Mouse (Mus musculus): ENCODE measurements at regions not wholly inside any gene's neighbourhood (a gene's known extent, or its start where the extent isn't known, plus 50 kb on each side); places are given as distances from the start of the nearest gene placed in this dataset.

DNA sequence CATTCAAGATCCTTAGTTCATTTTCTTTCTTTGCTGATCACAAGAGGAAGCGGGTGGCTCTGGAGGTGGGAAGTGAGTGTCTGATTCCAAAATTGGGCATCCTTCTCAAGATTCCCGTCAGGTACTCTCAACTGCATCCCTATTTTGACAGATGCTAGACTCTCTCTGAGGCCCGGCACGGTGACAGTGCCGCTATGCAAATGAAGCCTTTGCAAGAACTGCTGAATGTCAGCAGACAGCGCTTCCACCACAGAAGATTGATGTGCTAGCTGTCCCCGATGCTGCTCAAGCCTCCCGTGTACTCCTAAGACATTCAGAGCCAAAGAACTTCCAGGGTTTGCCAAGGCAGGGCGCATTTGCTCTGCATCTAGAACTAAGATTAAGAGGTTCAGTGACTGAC lies 50.9 kb upstream of the Cpne4 start:
- ATAC-seq (replicated peaks; ENCODE audit: poor library complexity): no peak

DNA sequence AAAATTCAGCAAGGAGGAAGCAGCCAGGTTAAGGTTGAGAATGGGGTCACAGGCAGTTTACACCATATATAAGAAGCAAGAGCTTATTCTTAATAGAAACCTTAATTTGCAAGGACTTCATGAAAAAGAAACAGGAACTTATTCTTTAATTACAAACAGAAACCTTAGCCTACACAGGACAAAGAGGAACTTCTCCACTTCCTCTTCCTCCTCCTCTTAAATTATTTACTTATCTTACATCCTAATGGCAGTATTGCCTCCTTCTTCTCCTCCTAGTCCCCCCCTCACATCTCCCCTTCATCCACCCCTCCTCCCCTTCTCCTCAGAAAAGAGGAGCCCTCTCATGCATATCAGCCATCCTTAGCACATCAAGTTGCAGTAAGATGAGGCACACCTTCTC lies 56.4 kb upstream of the Cpne4 start:
- ATAC-seq (replicated peaks; ENCODE audit: poor library complexity): peak; percentile 85

DNA sequence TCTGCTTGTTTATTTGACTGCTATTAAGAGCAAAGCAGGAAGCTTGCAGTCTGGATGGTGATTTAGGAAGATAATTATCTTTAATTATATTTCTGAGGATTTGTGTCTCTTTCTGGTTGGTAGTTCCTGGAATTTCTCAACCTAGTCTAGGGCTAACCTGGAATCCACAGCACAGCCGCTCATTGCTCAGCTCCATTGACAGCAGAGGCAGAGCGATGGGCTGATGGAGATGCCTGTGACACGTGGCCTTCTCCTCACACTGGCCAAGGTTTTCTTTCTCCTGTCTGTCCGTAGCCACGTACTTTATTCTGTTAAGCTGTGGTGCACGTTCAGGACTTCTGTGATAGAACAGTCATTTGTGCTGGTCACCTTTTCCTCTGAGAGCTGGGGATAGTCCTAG lies 57.7 kb upstream of the Cpne4 start:
- ATAC-seq (replicated peaks; ENCODE audit: poor library complexity): no peak

DNA sequence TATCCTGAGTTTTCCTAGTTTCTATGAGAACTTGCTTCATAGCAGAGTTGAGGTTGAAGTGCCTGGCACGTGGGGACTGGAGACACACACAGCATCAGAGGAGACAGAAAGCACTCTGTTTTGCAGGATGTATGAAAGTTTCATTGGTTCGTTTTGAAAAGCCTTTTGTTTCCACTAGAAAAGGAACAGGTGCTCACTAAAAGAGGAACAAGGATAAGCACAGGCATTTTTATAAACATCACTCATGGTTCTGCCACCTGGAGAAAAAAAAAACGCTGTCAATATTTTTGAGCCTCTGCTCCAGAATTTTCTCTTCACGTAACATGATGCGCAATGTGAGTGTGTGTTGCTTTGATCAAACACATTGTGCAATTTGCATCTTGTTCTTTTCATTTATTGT lies 64.6 kb upstream of the Cpne4 start:
- ATAC-seq (replicated peaks; ENCODE audit: poor library complexity): no peak

DNA sequence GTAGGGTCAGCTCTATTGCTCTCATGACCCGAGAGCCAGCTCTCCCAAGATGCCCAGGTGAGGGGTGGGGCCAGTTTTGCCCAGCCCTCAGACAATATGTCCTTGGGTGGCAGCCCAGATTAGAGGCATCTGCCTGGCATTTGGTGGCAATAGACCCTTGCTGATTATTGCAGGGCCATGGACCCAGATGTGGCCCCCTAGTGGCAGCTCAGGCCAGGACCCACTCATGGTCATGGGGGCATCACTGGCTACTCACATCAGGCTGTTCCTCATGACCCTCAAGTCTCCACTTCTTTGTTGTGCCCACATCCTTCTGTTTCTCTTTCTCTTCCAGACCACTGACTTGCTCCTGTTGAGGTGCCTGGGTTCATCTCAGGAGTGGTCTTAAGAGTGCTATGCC lies 66.4 kb upstream of the Cpne4 start:
- ATAC-seq (replicated peaks; ENCODE audit: poor library complexity): 0 out of 2 replicates have a peak, but pooled peaks have one; percentile 31

DNA sequence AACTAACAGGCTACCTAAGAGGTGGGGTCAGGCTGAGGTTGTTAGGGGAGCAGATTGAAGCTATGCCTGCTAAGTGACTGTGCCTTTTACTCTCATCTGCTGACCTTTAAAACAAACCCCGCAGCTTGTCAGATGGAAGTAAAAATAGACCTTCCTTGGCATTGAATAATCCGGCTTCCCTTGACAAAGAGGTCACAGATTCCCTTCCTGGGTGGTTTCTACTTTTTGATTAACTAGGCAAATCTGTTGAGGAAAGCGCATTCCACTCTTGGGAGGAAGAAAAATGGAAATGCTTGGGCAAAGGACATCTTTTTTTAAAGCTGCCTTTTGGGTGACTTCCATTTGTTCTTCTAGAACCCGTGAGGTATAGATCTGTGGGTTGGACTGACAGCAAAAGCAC lies 72.3 kb upstream of the Cpne4 start:
- no peak for ATAC-seq (replicated peaks; ENCODE audit: poor library complexity)

DNA sequence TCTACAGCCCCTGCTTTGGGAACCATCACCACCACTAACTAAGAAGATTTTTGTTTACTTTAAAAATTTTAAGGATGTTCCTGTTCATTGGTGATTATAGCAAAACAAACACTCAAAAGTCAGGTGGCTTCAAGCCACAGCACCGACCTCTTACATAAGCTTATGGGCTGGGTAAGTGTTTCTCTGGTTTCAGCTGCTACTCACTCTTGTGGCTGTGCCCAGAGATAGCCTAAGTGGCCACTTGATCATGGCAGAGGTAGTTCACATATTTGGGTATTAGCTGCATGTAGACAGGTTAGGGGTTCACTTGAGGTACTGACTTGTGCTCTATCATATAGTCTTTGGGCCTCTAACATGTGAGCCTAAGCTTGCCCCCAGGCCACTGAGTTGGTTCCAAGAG lies 79.8 kb upstream of the Cpne4 start:
- ATAC-seq (replicated peaks; ENCODE audit: poor library complexity): no peak

DNA sequence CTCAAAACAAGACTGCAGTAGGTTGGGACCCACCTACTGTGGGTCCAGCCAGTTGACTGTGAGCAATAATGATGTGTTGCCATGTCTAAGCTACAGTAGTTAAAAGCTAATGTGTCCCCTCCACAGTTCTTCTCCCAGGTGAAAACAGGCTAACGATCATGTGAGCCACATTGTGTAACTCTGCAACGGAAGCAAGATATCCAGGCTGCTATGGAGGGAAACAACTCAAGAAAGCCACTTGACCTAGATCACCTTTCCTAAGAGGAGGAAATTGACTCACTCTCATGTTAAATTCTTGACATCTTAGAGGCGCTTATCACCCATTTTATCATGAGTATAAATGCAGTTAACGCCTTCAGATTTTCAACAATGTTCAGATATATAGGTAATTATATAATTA lies 83.4 kb upstream of the Cpne4 start:
- no peak for ATAC-seq (replicated peaks; ENCODE audit: poor library complexity)

DNA sequence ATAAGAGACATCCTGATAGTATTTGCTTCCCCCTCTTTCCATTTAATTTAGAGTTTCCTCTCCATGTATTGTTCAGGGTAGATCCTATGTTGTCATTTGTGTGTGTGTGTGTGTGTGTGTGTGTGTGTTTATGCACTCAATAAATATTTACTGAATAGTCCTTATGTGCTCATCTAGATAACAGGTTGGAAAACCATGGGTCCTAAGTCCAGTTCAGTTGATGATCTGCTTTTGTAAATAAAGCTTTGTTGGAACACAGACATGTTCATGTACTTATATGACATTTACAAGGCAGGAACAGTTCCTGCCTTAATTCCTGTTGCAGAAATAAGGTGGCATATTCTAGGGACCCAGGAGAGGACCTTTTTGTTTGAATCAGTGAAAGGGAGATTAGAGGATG lies 87.0 kb upstream of the Cpne4 start:
- no peak for ATAC-seq (replicated peaks; ENCODE audit: poor library complexity)

DNA sequence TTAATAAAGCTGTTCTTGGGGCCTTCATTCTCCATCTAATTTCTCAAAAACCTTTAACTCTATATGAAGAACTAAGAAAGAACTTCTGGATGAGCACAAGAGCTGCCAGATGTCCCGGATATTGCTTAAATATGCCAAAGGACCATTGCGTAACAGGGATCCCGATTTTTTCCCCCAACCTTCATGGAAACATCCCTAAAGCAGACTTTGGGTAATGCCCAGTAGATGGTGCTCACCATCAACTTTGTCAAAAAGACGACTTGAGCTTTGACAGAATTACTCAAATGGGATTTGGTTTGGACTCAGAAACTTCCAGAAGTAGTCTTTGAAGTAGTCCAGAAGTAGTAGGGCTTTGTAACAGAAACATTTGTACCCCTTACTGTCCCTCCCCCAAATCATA lies 89.5 kb upstream of the Cpne4 start:
- ATAC-seq (replicated peaks; ENCODE audit: poor library complexity): no peak

DNA sequence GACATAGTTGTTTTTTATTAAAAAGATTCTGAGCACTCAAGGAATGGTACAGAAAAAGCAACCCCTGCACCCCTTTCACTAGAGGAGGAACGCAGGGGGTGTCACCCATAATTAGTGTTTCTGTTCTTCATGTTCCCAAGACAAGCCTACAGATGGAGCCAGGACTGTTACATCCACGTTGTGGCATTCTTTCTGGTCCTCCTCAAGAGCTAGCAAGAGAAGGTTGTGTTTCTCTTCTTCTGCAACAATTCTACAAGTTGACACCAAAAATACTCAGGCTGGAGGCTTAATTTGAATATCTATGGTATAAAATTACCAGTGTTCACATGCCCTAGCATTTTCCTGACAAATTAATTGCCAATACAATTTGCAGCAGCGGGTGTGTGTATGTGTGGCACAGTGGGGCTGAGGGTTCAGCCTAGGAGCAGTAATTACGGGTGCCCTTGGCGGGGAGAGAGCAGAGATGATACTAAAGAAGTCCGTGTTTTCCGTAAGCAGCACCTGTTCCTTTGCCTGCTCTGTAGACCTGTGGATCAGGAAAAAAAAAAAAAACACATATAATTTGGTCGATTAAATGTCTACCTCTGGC lies 98.4 kb upstream of the Cpne4 start:
- no peak for ATAC-seq (replicated peaks; ENCODE audit: poor library complexity)

DNA sequence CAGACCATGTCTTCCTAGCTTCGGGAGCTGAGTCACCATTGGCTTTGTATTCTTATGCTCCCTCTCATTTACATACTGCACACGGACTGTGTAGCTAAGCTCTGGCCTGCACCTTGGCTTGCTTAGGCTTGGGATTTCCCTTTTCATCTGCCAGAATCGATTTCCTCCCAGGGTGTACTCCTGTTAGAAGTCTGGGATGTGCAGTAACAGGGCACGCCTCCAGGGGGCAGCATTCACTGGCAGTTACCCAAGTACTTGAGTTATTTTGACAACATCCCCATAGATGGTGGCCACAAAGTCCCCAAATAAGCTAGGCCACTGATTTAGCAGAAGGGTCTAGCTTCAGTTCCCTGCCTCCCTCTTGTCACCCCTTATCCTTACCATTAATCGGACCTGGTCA lies 102.2 kb upstream of the Cpne4 start:
- peak; percentile 44; the same call in 1 of the 2 replicates for ATAC-seq (replicated peaks; ENCODE audit: poor library complexity)

DNA sequence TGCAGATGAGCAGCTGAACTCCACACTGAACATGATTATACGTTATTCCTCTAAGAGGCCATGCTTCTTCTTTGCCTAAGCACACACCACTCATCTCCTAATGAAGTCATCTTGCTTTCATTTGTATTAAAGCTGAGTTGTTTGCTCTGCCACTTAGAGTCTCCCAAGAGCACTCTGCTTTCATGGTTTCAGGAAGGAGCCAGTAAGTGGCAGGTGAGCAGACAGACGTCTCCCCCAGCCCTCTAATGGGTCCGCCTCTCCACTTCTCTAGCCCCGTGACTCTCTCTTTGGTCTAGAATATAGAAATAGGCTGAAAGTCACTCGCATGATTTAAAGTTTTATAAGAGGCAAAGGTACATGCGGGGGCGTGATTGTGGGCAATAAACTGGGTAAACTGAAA lies 103.8 kb upstream of the Cpne4 start:
- ATAC-seq (replicated peaks; ENCODE audit: poor library complexity): no peak

DNA sequence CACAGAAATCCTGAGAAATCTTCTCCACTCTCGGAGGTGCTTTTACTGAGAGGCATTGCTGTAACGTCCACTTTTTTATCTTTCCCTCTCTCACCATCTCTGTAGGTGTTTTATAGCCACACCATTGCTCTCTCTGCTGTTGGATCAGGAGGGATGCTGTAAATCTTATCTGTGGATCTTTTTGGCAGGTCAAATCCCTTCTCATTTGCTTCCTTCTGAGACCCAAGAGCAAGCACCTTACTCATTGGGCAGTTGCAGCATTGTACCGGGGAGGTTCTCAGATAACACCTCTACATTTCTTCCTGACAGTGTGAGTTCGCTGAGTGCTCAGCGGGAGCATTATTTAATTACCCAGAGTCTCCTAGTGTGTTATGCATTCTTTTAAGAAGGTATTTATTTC lies 75.5 kb upstream of the Acpp start:
- ATAC-seq (replicated peaks; ENCODE audit: poor library complexity): no peak

DNA sequence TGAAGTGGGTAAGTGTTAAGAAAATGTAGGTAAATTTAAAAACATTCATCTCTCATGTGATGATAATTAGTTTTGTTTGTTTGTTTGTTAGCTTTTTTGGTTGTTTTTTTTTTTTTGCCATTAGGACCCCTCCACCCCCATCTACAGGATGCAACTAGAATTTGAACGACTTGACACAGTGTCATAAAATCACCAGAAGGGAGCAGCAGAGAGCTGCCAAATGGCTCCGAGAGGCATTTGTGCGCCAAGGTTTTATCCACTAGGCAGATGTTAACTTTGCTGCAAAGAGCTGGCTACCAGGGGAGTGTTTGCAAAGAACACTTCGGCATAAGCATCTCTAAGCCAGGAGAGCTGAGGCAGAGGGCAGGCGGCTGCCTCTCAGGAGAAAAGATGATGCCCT lies 72.7 kb upstream of the Acpp start:
- ATAC-seq (replicated peaks; ENCODE audit: poor library complexity): peak; percentile 78

DNA sequence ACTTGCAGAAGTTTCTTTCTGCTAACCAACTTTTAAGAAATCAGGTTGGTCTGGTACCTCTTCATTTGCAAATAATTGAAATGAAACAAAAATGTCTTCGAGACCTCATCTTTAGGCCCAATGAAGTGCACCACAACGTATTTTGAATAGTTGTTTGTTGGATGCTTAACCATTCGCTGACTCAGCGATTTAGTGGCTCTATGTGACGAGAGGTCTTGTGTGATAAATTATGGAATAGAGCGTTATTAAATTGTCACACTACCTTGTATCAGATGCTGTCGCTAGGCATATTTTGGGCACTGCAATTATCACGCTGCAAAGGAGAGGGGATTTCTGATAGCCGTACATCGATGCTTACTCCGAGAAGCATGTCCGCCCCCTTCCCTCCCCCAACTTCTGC lies 71.8 kb upstream of the Acpp start:
- no peak for ATAC-seq (replicated peaks; ENCODE audit: poor library complexity)

DNA sequence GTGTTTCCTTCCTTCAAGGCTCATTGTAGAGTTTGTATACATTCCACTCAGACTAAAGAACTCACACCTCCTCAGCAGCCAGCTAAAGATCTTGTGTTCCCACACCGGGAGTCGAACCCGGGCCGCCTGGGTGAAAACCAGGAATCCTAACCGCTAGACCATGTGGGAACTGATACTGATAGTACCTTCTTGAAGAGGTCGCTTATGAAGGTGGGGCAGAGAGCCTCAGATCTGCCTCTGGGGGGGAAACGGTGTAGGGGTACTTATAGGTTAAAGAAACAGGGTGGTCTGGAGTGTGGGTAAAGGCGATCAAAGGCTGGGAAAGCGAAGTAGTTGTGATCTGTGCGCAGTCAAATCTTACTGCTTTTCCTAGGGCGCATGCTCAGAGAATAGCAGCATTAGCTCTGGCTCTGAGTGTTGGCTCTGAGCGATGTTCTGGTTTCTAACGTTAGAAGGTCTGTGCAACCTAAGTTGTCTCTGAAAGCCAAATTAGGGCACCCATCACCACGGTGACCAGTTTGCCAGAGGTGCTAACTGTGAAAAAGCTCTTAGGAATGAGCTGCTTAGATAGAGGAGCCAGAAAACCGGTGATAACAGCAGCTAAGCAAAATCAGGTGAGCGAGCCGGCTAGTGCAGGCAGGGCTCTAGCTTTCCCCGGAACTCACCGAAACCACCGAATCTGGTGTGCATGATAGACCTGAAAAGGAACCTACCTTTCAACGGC lies 71.2 kb upstream of the Acpp start:
- ATAC-seq (replicated peaks; ENCODE audit: poor library complexity): peak; percentile 47

DNA sequence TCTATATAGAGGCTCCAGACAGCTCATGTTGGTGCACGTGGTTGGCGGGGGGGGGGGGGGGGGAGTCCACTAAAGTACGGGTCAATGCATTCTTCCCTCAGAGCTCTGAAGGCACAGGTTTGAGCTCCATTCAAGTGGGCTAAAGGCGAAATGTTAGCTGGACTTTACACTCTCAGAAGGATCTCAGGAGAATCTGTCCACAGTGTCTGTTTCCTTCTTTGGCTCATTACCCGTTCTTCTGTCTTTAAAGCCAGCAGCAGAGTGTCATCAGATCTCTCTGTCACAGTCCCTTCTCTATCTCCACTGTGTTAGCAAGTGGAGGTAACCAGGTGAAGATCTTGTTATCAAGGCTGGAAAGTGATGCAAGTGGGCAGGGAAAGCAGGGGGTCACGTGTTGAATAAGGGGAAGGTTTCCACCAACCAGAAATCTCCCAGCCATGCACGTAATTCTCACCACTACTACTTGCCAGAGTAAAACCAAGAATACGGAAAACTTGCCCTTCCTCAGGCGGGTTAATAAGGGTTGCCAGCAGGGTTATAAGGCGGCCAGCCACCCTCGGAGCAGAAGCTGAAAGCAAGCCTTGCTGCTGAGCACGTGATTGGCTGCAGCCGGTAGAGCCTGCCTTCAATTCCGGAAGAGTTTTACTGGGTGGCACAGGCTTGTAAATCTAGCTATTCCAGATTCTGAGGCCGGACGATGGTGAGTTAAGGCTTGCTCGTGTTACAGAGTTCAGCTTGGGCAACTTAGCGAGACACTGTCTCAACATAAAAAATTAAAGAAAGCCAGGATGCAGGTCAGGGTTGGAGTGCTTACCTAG lies 70.2 kb upstream of the Acpp start:
- ATAC-seq (replicated peaks; ENCODE audit: poor library complexity): peak; percentile 56

DNA sequence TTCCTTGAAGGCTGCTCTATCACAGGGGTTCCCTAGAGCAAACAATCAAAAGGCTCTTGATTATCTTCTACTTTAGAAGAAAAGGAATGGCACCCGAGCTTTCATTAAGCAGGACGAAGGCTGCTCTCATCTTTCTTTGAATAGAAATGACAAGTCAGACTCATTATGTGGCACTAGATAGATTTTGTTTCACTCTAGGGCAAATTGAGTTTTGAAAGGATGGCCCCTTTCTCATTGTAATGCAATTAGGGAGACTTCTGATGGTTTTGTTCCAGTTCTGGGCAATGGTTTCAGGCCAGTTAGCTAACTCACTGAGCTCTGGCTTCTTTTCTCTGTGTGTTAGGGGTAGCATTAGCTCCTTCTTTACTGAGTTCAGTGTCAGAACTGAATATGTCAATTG lies 69.5 kb upstream of the Acpp start:
- no peak for ATAC-seq (replicated peaks; ENCODE audit: poor library complexity)

DNA sequence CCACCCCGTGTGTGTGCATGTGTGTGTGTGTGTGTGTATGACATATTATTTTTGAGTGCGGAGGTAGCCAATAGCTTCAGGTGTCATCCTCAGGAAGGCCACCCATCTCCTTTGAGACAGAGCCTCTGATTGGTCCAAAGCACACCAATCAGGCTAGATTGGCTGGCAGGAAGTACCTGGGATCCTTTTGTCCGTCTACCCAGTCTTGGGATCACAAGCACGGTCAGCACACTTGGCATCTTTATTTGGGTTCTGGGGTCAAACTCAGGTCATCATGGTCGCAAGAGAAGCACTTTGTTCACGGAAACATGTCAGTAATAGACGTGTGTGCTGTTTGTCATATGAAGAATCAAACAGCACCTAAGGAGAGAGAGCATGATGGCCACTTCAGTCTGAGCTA lies 68.9 kb upstream of the Acpp start:
- ATAC-seq (replicated peaks; ENCODE audit: poor library complexity): no peak

DNA sequence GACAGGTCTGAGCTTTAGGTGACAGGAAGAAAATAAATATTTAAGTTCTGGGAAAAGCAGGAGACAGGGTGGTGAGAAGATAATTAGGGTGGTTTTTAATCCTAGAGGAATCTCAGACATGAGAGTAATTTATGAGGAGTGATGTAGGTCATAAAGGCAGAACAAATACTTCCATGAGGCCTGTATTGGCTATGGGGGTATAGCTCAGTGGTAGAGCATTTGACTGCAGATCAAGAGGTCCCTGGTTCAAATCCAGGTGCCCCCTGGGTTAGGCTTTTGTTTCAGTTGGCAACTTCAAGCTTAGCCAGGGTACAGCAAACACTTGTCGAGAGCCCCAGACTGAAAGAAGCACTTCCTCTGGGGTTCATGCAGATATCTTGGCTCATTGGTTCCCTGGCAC lies 66.3 kb upstream of the Acpp start:
- no peak for ATAC-seq (replicated peaks; ENCODE audit: poor library complexity)

DNA sequence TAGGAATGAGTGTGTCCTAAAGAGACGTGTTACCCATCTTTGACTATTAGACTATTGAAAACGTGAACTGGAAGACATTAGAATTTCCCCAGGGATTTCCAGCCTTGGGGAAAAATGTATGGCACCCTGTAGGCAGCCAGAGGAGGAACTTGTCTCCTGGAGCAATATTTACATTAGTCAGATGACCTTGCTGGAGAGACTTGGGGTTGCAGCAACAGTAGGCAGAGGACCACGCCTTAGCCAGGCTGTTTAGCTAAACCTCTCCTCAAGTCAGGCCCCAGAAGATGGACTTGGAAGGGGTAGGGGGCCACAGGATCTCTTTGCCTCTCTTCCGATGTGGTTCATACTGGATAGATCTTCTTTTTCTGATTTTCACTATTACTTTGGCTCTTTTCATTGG lies 64.1 kb upstream of the Acpp start:
- no peak for ATAC-seq (replicated peaks; ENCODE audit: poor library complexity)

All from megakaryocyte progenitor cell, adult 5-6 weeks (primary cell).